Mouse (Mus musculus) cortical plate, adult 2 months (tissue): ENCODE results near the gene Mrpl37. TPM values are rescaled to one million over a fixed set of nuclear protein-coding genes. Genes with fewer than 3 reads are reported as not detected.
"Not testable (repeated sequence)": the region's sequence is repeated elsewhere in the genome, so short reads cannot be mapped to it uniquely, and the experiment has no call there.

ENCODE experiments used
- H3K27ac ChIP-seq: fragments of 200-500 bp; 2 replicates; pipeline ENCODE4 v1.5.1; 2012; ENCODE audit warnings: low read length, control low read depth, inconsistent platforms; ENCODE audit not compliant: insufficient read depth
- H3K4me1 ChIP-seq: fragments of 200-500 bp; 2 replicates; pipeline ENCODE4 v1.6.1; 2011; ENCODE audit warnings: low read length; ENCODE audit not compliant: control insufficient read depth, insufficient read depth
- H3K4me3 ChIP-seq: fragments of 200-500 bp; 2 replicates; pipeline ENCODE4 v1.5.1; 2011; ENCODE audit warnings: mild to moderate bottlenecking, low read length, control low read depth; ENCODE audit not compliant: insufficient read depth
- CTCF ChIP-seq: fragments of 200-500 bp; IDR thresholded peaks from 2 replicates; pipeline ENCODE4 v1.5.1; 2011; ENCODE audit warnings: mild to moderate bottlenecking, control low read depth, low read length; ENCODE audit not compliant: insufficient read depth; ENCODE audit errors: extremely low read depth
- POLR2A ChIP-seq: fragments of 200-500 bp; IDR thresholded peaks from 2 replicates; pipeline ENCODE4 v1.6.1; 2011; ENCODE audit warnings: mild to moderate bottlenecking, low read length, control low read depth; ENCODE audit not compliant: insufficient read depth; ENCODE audit errors: extremely low read depth
- polyA plus RNA-seq: library from polyadenylated mRNA; depleted of rRNA; stranded (reverse); fragments of >200 nt; gene quantifications from 2 replicates; pipeline ENCODE4 v1.2.3, GENCODE M21; 2012; rRNA removed

Gene Mrpl37
- 86.2 and 91.1 TPM in 2 replicates for polyA plus RNA-seq

GRCm38 (mm10) chr4:107066252-107067124 lies at the start of gene Mrpl37, which contains the start of gene Cyb5rl:
Gene Mrpl37, minus strand, starts transcription at chr4:107066868.
Gene Cyb5rl, plus strand, starts transcription at chr4:107066988.
- Histone ChIP-seq H3K4me1 (0 out of 2 replicates have a peak, but pooled peaks cover 2% of the 10 kb centered on the region), H3K4me3 (peak within 1 kb of the TSS; percentile 70), H3K27ac (no peak within 1 kb of the TSS)
- TF ChIP-seq POLR2A (peak; percentile 95), CTCF (no peak)

- no peak overlapping the region for H3K4me3 ChIP-seq
- no peaks in the 10 kb centered on the region for H3K4me1 ChIP-seq
- TF ChIP-seq POLR2A (no peak), CTCF (no peak)
- no peak overlapping the region for H3K27ac ChIP-seq
These were observed 47.6 kb upstream of the Mrpl37 start for GRCm38 (mm10) chr4:107114278-107114677.

- not testable (repeated sequence) for H3K4me1 ChIP-seq, H3K27ac ChIP-seq, H3K4me3 ChIP-seq
These were observed 42.5 kb upstream of the Mrpl37 start for GRCm38 (mm10) chr4:107109181-107109580.

GRCm38 (mm10) chr4:107108291-107108731 lies 41.6 kb upstream of the Mrpl37 start:
- H3K27ac ChIP-seq = no peak overlapping the region
- no peaks in the 10 kb centered on the region for H3K4me1 ChIP-seq
- TF ChIP-seq CTCF (no peak), POLR2A (no peak)
- H3K4me3 ChIP-seq = no peak overlapping the region

- H3K4me1 ChIP-seq = no peaks in the 10 kb centered on the region
- H3K4me3 ChIP-seq = no peak overlapping the region
- no peak overlapping the region for H3K27ac ChIP-seq
- no peak for TF ChIP-seq POLR2A
- no peak for TF ChIP-seq CTCF
These were observed 40.1 kb upstream of the Mrpl37 start for GRCm38 (mm10) chr4:107106777-107107176.

GRCm38 (mm10) chr4:107102220-107102619 lies 35.6 kb upstream of the Mrpl37 start:
- Histone ChIP-seq H3K4me1 (no peaks in the 10 kb centered on the region), H3K27ac (no peak overlapping the region), H3K4me3 (no peak overlapping the region)
- TF ChIP-seq POLR2A (no peak), CTCF (no peak)

GRCm38 (mm10) chr4:107098791-107099525 lies 32.3 kb upstream of the Mrpl37 start:
- H3K27ac ChIP-seq = no peak overlapping the region
- TF ChIP-seq POLR2A (no peak), CTCF (no peak)
- H3K4me3 ChIP-seq = no peak overlapping the region
- H3K4me1 ChIP-seq = no peaks in the 10 kb centered on the region

GRCm38 (mm10) chr4:107098375-107098774 lies 31.7 kb upstream of the Mrpl37 start:
- Histone ChIP-seq H3K4me3 (no peak overlapping the region), H3K27ac (no peak overlapping the region), H3K4me1 (no peaks in the 10 kb centered on the region)
- no peak for TF ChIP-seq CTCF
- no peak for TF ChIP-seq POLR2A

GRCm38 (mm10) chr4:107097871-107098270 lies 31.2 kb upstream of the Mrpl37 start:
- no peak for TF ChIP-seq CTCF
- TF ChIP-seq POLR2A = no peak
- no peak overlapping the region for H3K27ac ChIP-seq
- H3K4me1 ChIP-seq = no peaks in the 10 kb centered on the region
- no peak overlapping the region for H3K4me3 ChIP-seq
